ENCODE assay signal across 15 mouse cellular contexts in genomic region chr5:118123096-118123495, GRCm38 (mm10). TPM values are rescaled to one million over a fixed set of nuclear protein-coding genes. Genes with fewer than 3 reads are reported as not detected.
DNase-seq lines count a peak whose midpoint lies in the region; ATAC-seq lines count a peak whose summit lies in the region.
"Had no signal": no experiment of that assay in that cellular context is flagged by ENCODE, and none has a peak within 500 bp of the region (broad histone marks: within the 10 kb centered on the region; RNA-seq: fewer than 3 reads in every experiment).

No protein-coding gene starts in this region.

- no peak overlapping the region for H3K4me3 ChIP-seq in hindbrain, embryonic 10.5 days
- no peak overlapping the region for H3K4me3 ChIP-seq in hindbrain, embryonic 11.5 days (ENCODE audit: low read depth, low read length)
- no peak overlapping the region for H3K4me3 ChIP-seq in embryonic facial prominence, embryonic 10.5 days
- no peak overlapping the region for H3K4me3 ChIP-seq in forebrain, embryonic 15.5 days
- no peak overlapping the region for H3K4me3 ChIP-seq in midbrain, embryonic 15.5 days
- no peak overlapping the region for H3K4me3 ChIP-seq in kidney, embryonic 14.5 days (ENCODE audit: low read length)
- H3K4me3 ChIP-seq: heart, embryonic 12.5 days had no signal

- no peaks in the 10 kb centered on the region for H3K9me3 ChIP-seq in hindbrain, embryonic 10.5 days
- no peaks in the 10 kb centered on the region for H3K9me3 ChIP-seq in hindbrain, embryonic 11.5 days (ENCODE audit: control insufficient read depth, low read length)
- no peaks in the 10 kb centered on the region for H3K9me3 ChIP-seq in embryonic facial prominence, embryonic 10.5 days
- H3K9me3 ChIP-seq in forebrain, embryonic 15.5 days, result no peaks in the 10 kb centered on the region
- H3K9me3 ChIP-seq in midbrain, embryonic 15.5 days, result no peaks in the 10 kb centered on the region
- no peaks in the 10 kb centered on the region for H3K9me3 ChIP-seq in kidney, embryonic 14.5 days (ENCODE audit: control insufficient read depth, low read length)
- H3K9me3 ChIP-seq: heart, embryonic 12.5 days had no signal

- H3K27ac ChIP-seq in hindbrain, embryonic 10.5 days, result peak overlapping the region; percentile 50
- H3K27ac ChIP-seq in hindbrain, embryonic 11.5 days (ENCODE audit: low read depth, low read length), result no peak overlapping the region
- peak overlapping the region; percentile 63 for H3K27ac ChIP-seq in embryonic facial prominence, embryonic 10.5 days (replicated peaks)
- H3K27ac ChIP-seq in forebrain, embryonic 15.5 days (replicated peaks), result 0 out of 2 replicates have a peak overlapping the region, but pooled peaks have one; percentile 40
- H3K27ac ChIP-seq in midbrain, embryonic 15.5 days, result peak overlapping the region; percentile 56; the same call in 1 of the 2 replicates
- no peak overlapping the region for H3K27ac ChIP-seq in kidney, embryonic 14.5 days (ENCODE audit: low read depth, low read length)

- H3K27me3 ChIP-seq in hindbrain, embryonic 10.5 days (ENCODE audit: insufficient read depth, poor library complexity, severe bottlenecking), result no peaks in the 10 kb centered on the region
- H3K27me3 ChIP-seq in hindbrain, embryonic 11.5 days (ENCODE audit: control insufficient read depth, insufficient read depth, low read length), result no peaks in the 10 kb centered on the region
- H3K27me3 ChIP-seq in embryonic facial prominence, embryonic 10.5 days (replicated peaks; ENCODE audit: low read depth, poor library complexity, severe bottlenecking), result no peaks in the 10 kb centered on the region
- no peaks in the 10 kb centered on the region for H3K27me3 ChIP-seq in forebrain, embryonic 15.5 days
- H3K27me3 ChIP-seq in midbrain, embryonic 15.5 days (replicated peaks), result no peaks in the 10 kb centered on the region
- H3K27me3 ChIP-seq in kidney, embryonic 14.5 days (ENCODE audit: control insufficient read depth, insufficient read depth, low read length), result no peaks in the 10 kb centered on the region
- H3K27me3 ChIP-seq: CH12.LX; heart, embryonic 12.5 days had no signal

- H3K4me2 ChIP-seq in hindbrain, embryonic 11.5 days (replicated peaks; ENCODE audit: low read depth, low read length), result no peak overlapping the region
- no peak overlapping the region for H3K4me2 ChIP-seq in forebrain, embryonic 15.5 days (replicated peaks)
- no peak overlapping the region for H3K4me2 ChIP-seq in midbrain, embryonic 15.5 days
- H3K4me2 ChIP-seq in kidney, embryonic 14.5 days (replicated peaks; ENCODE audit: low read depth, low read length), result no peak overlapping the region
- H3K4me2 ChIP-seq: heart, embryonic 12.5 days had no signal

- DNase-seq in hindbrain, embryonic 10.5 days (ENCODE audit: low spot score), result peak; percentile 7
- no peak for DNase-seq in hindbrain, embryonic 11.5 days (ENCODE audit: low spot score)
- peak; percentile 30 for DNase-seq in embryonic facial prominence, embryonic 10.5 days (ENCODE audit: low spot score)
- DNase-seq in natural killer cell, adult 2 months (ENCODE audit: low spot score in 2 of 2), result no peak
- DNase-seq: adrenal gland, postnatal 25 days; cerebellum, adult 11-12 months; kidney, adult 18-20 months; layer of hippocampus, postnatal 36 days; liver; thymus, postnatal 14 days had no signal

- no peak for ATAC-seq in hindbrain, embryonic 11.5 days (ENCODE audit: low FRiP score)
- ATAC-seq in forebrain, embryonic 15.5 days (replicated peaks), result no peak
- no peak for ATAC-seq in midbrain, embryonic 15.5 days (replicated peaks)
- no peak for ATAC-seq in kidney, embryonic 14.5 days (ENCODE audit: low FRiP score, low TSS enrichment)

- H3K9ac ChIP-seq in hindbrain, embryonic 11.5 days (ENCODE audit: low read depth, low read length), result no peak overlapping the region
- no peak overlapping the region for H3K9ac ChIP-seq in forebrain, embryonic 15.5 days (replicated peaks)
- no peak overlapping the region for H3K9ac ChIP-seq in midbrain, embryonic 15.5 days
- H3K9ac ChIP-seq in kidney, embryonic 14.5 days (ENCODE audit: low read depth, low read length), result no peak overlapping the region
- H3K9ac ChIP-seq: heart, embryonic 12.5 days had no signal

- H3K36me3 ChIP-seq in hindbrain, embryonic 10.5 days, result peaks cover 61% of the 10 kb centered on the region
- 0 out of 2 replicates have a peak, but pooled peaks cover 2% of the 10 kb centered on the region for H3K36me3 ChIP-seq in hindbrain, embryonic 11.5 days (ENCODE audit: control insufficient read depth, insufficient read depth, low read length)
- H3K36me3 ChIP-seq in embryonic facial prominence, embryonic 10.5 days (replicated peaks), result peaks cover 75% of the 10 kb centered on the region
- H3K36me3 ChIP-seq in forebrain, embryonic 15.5 days, result peaks cover 1% of the 10 kb centered on the region
- H3K36me3 ChIP-seq in midbrain, embryonic 15.5 days (replicated peaks), result 0 out of 2 replicates have a peak, but pooled peaks cover 9% of the 10 kb centered on the region
- peaks cover 46% of the 10 kb centered on the region for H3K36me3 ChIP-seq in kidney, embryonic 14.5 days (ENCODE audit: control insufficient read depth, insufficient read depth, low read length)

- peaks cover 24% of the 10 kb centered on the region for H3K4me1 ChIP-seq in hindbrain, embryonic 10.5 days (replicated peaks)
- no peaks in the 10 kb centered on the region for H3K4me1 ChIP-seq in hindbrain, embryonic 11.5 days (replicated peaks; ENCODE audit: control insufficient read depth, insufficient read depth, low read length)
- peaks cover 30% of the 10 kb centered on the region for H3K4me1 ChIP-seq in embryonic facial prominence, embryonic 10.5 days
- H3K4me1 ChIP-seq in forebrain, embryonic 15.5 days, result peaks cover 27% of the 10 kb centered on the region
- peaks cover 38% of the 10 kb centered on the region for H3K4me1 ChIP-seq in midbrain, embryonic 15.5 days
- 0 out of 2 replicates have a peak, but pooled peaks cover 6% of the 10 kb centered on the region for H3K4me1 ChIP-seq in kidney, embryonic 14.5 days (ENCODE audit: control insufficient read depth, insufficient read depth, low read length)

- WGBS in hindbrain, embryonic 10.5 days, result 58% methylated on average over 10 of the region's 10 CpGs
- 55% methylated on average over 10 of the region's 10 CpGs for WGBS in hindbrain, embryonic 11.5 days
- 45% methylated on average over 10 of the region's 10 CpGs for WGBS in embryonic facial prominence, embryonic 10.5 days
- 45% methylated on average over 10 of the region's 10 CpGs for WGBS in forebrain, embryonic 15.5 days
- 49% methylated on average over 10 of the region's 10 CpGs for WGBS in midbrain, embryonic 15.5 days
- WGBS in kidney, embryonic 14.5 days, result 56% methylated on average over 10 of the region's 10 CpGs

RNA-seq across cellular contexts. Expression of gene Fbxw8, which starts 32.2 kb away (rescaled TPM):
- polyA plus RNA-seq in hindbrain, embryonic 10.5 days (2016; fragmentation: Nextera tagmentation; extraction: Ambion mirVana), result 35.0 and 36.8 TPM in 2 replicates
- polyA plus RNA-seq in hindbrain, embryonic 11.5 days (2014; fragmentation: Nextera tagmentation; extraction: Ambion mirVana), result 20.5 and 21.4 TPM in 2 replicates
- 35.0 and 36.6 TPM in 2 replicates for polyA plus RNA-seq in embryonic facial prominence, embryonic 10.5 days (2016; fragmentation: Nextera tagmentation; extraction: Ambion mirVana)
- 22.3 and 25.2 TPM in 2 replicates for polyA plus RNA-seq in forebrain, embryonic 15.5 days (2015; fragmentation: Nextera tagmentation; extraction: Ambion mirVana)
- 20.0 and 22.3 TPM in 2 replicates for polyA plus RNA-seq in midbrain, embryonic 15.5 days (2015; fragmentation: Nextera tagmentation; extraction: Ambion mirVana)
- polyA plus RNA-seq in kidney, embryonic 14.5 days (2014; fragmentation: Nextera tagmentation; extraction: Ambion mirVana), result 22.8 and 28.6 TPM in 2 replicates

RNA-seq across cellular contexts. Expression of gene Hrk, which starts 41.4 kb away (rescaled TPM):
- polyA plus RNA-seq in hindbrain, embryonic 10.5 days (2016; fragmentation: Nextera tagmentation; extraction: Ambion mirVana), result 0.25 and 0.37 TPM in 2 replicates
- polyA plus RNA-seq in hindbrain, embryonic 11.5 days (2014; fragmentation: Nextera tagmentation; extraction: Ambion mirVana), result 0.68 and 0.90 TPM in 2 replicates
- polyA plus RNA-seq in embryonic facial prominence, embryonic 10.5 days (2016; fragmentation: Nextera tagmentation; extraction: Ambion mirVana), result 0.15 and 0.32 TPM in 2 replicates
- 2.3 and 2.7 TPM in 2 replicates for polyA plus RNA-seq in forebrain, embryonic 15.5 days (2015; fragmentation: Nextera tagmentation; extraction: Ambion mirVana)
- 3.9 and 4.5 TPM in 2 replicates for polyA plus RNA-seq in midbrain, embryonic 15.5 days (2015; fragmentation: Nextera tagmentation; extraction: Ambion mirVana)
- 0.03 and 0.04 TPM in 2 replicates for polyA plus RNA-seq in kidney, embryonic 14.5 days (2014; fragmentation: Nextera tagmentation; extraction: Ambion mirVana)

Comparison
In these comparisons a context has a peak if more than half of its experiments do, and no peak if none do; other contexts are left out.
1. DNase-seq: peak in hindbrain, embryonic 10.5 days (single experiment) and embryonic facial prominence, embryonic 10.5 days (single experiment); none in hindbrain, embryonic 11.5 days (single experiment) and natural killer cell, adult 2 months (0 of 2).
2. H3K27ac ChIP-seq: peak in hindbrain, embryonic 10.5 days (single experiment), embryonic facial prominence, embryonic 10.5 days (single experiment), forebrain, embryonic 15.5 days (single experiment) and midbrain, embryonic 15.5 days (single experiment); none in hindbrain, embryonic 11.5 days (single experiment) and kidney, embryonic 14.5 days (single experiment).